Mouse (Mus musculus) gastrocnemius, postnatal 10 days (tissue): ENCODE results near the gene Olfr134. TPM values are rescaled to one million over a fixed set of nuclear protein-coding genes. Genes with fewer than 3 reads are reported as not detected.
"Not testable (repeated sequence)": the region's sequence is repeated elsewhere in the genome, so short reads cannot be mapped to it uniquely, and the experiment has no call there.

Experiments
- DNase-seq: peaks from one replicate; pipeline ENCODE4 v3.0.0; 2021; ENCODE audit warnings: mixed read lengths
- long read RNA-seq, 2 experiments: library from polyadenylated mRNA; stranded (forward); transcript quantifications; one replicate each; pipeline ENCODE4 v2.0.0; 2021
- total RNA-seq, 2 experiments: library from RNA; stranded (reverse); gene quantifications; 2 replicates each; pipeline ENCODE4 v1.2.3; 2021

The Olfr134 gene
- not detected for total RNA-seq
- long read RNA-seq, experiment 1 = 0 reads
- long read RNA-seq, experiment 2 = 0 reads

DNA sequence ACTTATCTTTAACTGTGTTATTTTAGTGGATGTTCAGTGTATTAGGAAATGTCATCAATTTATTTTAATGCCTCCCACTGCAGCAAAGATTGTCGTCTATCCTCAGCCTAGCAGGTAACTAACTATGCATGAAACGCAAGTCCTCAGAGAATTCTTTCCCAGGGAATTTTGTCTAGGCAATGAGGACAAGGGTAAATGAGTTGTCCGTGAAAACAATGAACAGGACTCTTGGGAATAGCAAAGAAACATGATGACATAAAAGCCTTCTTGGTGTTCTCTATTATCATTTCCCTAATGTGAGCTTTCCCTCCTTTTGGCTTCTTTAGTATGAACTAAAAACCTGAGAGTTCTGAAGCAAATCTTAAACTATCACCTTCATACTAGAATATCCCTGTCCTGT is at the start of gene Olfr134:
Gene Olfr134, plus strand, starts transcription at position 301 of the 400 bp plus-strand sequence.
- no peak for DNase-seq

- DNase-seq = not testable (repeated sequence)
Observed at GRCm38 (mm10) chr17:38124199-38124598, 47.0 kb upstream of the Olfr134 start.

DNA sequence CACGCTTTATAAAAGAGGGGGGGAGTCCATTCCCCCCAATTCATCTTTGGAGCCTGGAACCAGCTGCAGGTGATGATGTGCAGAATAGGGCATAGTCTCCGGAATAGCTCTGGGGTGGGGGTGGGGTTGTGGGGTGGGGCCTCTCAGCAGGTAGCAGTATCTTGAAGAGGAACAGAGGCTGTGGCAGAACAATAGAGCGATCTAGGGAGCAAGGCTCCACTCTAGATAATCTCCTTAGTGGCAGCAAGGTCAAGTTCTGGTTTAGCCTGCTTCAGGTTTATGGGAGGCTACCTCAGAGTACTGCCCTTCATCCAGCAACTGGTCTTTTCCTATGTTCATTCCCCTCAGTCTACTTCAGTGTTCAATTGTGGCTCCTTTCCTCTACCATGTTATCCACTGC is 45.8 kb upstream of the Olfr134 start:
- DNase-seq = not testable (repeated sequence)

- DNase-seq = no peak
Observed at GRCm38 (mm10) chr17:38134426-38134825, 36.8 kb upstream of the Olfr134 start, which contains the start of gene Olfr132. Gene Olfr132, minus strand, starts transcription at chr17:38134526.

- no peak for DNase-seq
Observed at GRCm38 (mm10) chr17:38144981-38145380, 26.2 kb upstream of the Olfr134 start, which contains the start of gene Olfr133. Gene Olfr133, plus strand, starts transcription at chr17:38145281.

DNA sequence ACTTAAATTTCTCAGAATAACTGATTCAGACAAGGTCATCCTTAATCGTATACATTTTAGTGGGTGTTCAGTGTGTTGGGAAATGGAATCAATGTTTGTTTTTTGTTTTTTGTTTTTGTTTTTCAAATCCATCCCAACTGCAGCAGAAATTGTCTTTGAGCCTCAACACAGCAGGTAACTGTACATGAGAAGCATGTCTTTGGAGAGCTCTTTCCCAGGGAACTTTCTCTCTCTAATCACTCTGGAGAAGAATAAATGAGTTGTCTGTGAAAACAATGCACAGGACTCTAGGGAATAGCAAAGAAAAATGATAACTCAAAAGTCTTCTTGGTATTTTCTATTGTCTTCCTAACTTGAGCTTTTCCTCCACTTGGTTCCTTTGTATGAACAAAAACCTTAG is 32.8 kb downstream of the Olfr134 start, which contains the start of gene Olfr135:
Gene Olfr135, plus strand, starts transcription at position 301 of the 400 bp plus-strand sequence.
- no peak for DNase-seq

Other genes with a start within 250 kb of the Olfr134 start
- gene Olfr761, start 218.3 kb upstream of the Olfr134 start, total RNA-seq = not detected
- gene Olfr129, start 111.3 kb upstream of the Olfr134 start, total RNA-seq = not detected
- gene Olfr130, start 107.5 kb upstream of the Olfr134 start, total RNA-seq = not detected
- gene Olfr131, start 82.7 kb upstream of the Olfr134 start, total RNA-seq = not detected
- gene Olfr132, start 36.9 kb upstream of the Olfr134 start, total RNA-seq = not detected
- gene Olfr133, start 26.1 kb upstream of the Olfr134 start, total RNA-seq = not detected
- not detected for gene Olfr135, start 32.9 kb downstream of the Olfr134 start, total RNA-seq
- not detected for gene Olfr138, start 89.6 kb downstream of the Olfr134 start, total RNA-seq
- gene Olfr137, start 136.2 kb downstream of the Olfr134 start, total RNA-seq = not detected
- gene Olfr136, start 158.4 kb downstream of the Olfr134 start, total RNA-seq = not detected
- gene Esp36, start 248.8 kb downstream of the Olfr134 start, total RNA-seq = not detected